Mouse (Mus musculus) forebrain, embryonic 13.5 days (tissue): Measurements from ENCODE around the gene Focad. TPM values are rescaled to one million over a fixed set of nuclear protein-coding genes. Genes with fewer than 3 reads are reported as not detected.

Experiments used
- ATAC-seq: fragments of 200-750 bp; cut with Nextera tagmentation; 2 replicates; pipeline ENCODE4 v1.8.0; 2017
- H3K27ac ChIP-seq: fragments of 300-500 bp; sonication (generic); 2 replicates; pipeline ENCODE4 v1.5.1; 2015; ENCODE audit warnings: inconsistent platforms, mild to moderate bottlenecking, moderate library complexity
- H3K27me3 ChIP-seq: fragments of 300-500 bp; sonication (generic); 2 replicates; pipeline ENCODE4 v1.6.1; 2015; ENCODE audit warnings: mild to moderate bottlenecking, inconsistent platforms
- H3K36me3 ChIP-seq: fragments of 300-500 bp; sonication (generic); 2 replicates; pipeline ENCODE4 v1.6.1; 2015; ENCODE audit warnings: mild to moderate bottlenecking, inconsistent platforms; ENCODE audit not compliant: poor library complexity, severe bottlenecking
- H3K4me1 ChIP-seq: fragments of 300-500 bp; sonication (generic); 2 replicates; pipeline ENCODE4 v1.6.1; 2015; ENCODE audit warnings: inconsistent platforms
- H3K4me2 ChIP-seq: fragments of 300-500 bp; sonication (generic); 2 replicates; pipeline ENCODE4 v1.6.1; 2015; ENCODE audit warnings: inconsistent platforms, mild to moderate bottlenecking, moderate library complexity
- H3K4me3 ChIP-seq: fragments of 300-500 bp; sonication (generic); 2 replicates; pipeline ENCODE4 v1.5.1; 2015; ENCODE audit warnings: mild to moderate bottlenecking, inconsistent platforms
- H3K9ac ChIP-seq: fragments of 300-500 bp; sonication (generic); 2 replicates; pipeline ENCODE4 v1.6.1; 2015; ENCODE audit warnings: mild to moderate bottlenecking, inconsistent platforms
- H3K9me3 ChIP-seq: fragments of 300-500 bp; sonication (generic); replicated peaks from 2 replicates; pipeline ENCODE4 v1.6.1; 2016; ENCODE audit warnings: inconsistent platforms
- WGBS: fragments of 180-500 bp; shearing (Covaris S2); methylation state at CpG from one replicate; pipeline ENCODE4 v1.1.7; 2015; 5-methylcytosine and 5-hydroxymethylcytosine counted together
- polyA plus RNA-seq: library from polyadenylated mRNA; unstranded; fragments of >200 nt; fragmentation: Nextera tagmentation; extraction: Ambion mirVana; gene quantifications from 2 replicates; pipeline ENCODE4 v1.2.1, GENCODE M21; 2015

Focad gene
- polyA plus RNA-seq, 1 experiment from 2014 or later, result 10.3 TPM

DNA sequence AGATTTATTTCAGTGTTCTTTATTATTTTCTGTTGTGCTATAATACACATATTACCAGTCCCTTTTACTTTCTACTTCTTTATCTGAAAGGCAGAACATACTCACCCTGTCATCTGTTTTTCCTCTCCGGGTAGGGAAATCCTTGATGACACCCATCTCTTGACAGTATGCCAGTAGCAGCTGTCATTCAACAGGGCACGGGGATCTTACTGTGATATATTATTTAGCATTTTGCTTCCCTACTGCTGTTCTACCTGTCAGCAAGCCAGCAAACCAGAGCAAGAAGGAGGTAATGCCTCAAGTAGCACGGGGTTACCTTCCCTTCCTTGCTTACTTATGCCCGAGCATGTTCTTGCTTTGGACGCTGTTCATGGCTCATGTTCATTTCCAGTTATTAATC, 99.8 kb downstream of the Focad start:
- no peak overlapping the region for H3K4me3 ChIP-seq
- no peaks in the 10 kb centered on the region for H3K36me3 ChIP-seq
- no peak overlapping the region for H3K9ac ChIP-seq
- H3K4me1 ChIP-seq, result no peaks in the 10 kb centered on the region; the same call in 1 of the 2 replicates
- WGBS, result 78% methylated on average over 5 of the region's 5 CpGs
- no peak for ATAC-seq
- no peaks in the 10 kb centered on the region for H3K9me3 ChIP-seq
- H3K27ac ChIP-seq, result peak overlapping the region; percentile 35; the same call in 1 of the 2 replicates
- H3K27me3 ChIP-seq, result no peaks in the 10 kb centered on the region
- no peak overlapping the region for H3K4me2 ChIP-seq

GRCm38 (mm10) chr4:88195898-88196495, 101.6 kb downstream of the Focad start:
- Histone ChIP-seq H3K9ac (no peak overlapping the region), H3K27me3 (no peaks in the 10 kb centered on the region), H3K9me3 (no peaks in the 10 kb centered on the region), H3K27ac (peak overlapping the region; percentile 65), H3K4me1 (no peaks in the 10 kb centered on the region; the same call in 1 of the 2 replicates), H3K36me3 (no peaks in the 10 kb centered on the region), H3K4me3 (no peak overlapping the region), H3K4me2 (no peak overlapping the region)
- WGBS, result 63% methylated on average over 4 of the region's 4 CpGs
- ATAC-seq, result peak; percentile 94

GRCm38 (mm10) chr4:88196500-88196912, 102.1 kb downstream of the Focad start:
- Histone ChIP-seq H3K9ac (no peak overlapping the region), H3K36me3 (no peaks in the 10 kb centered on the region), H3K27me3 (no peaks in the 10 kb centered on the region), H3K27ac (peak overlapping the region; percentile 67), H3K9me3 (no peaks in the 10 kb centered on the region), H3K4me3 (no peak overlapping the region), H3K4me1 (no peaks in the 10 kb centered on the region; the same call in 1 of the 2 replicates), H3K4me2 (no peak overlapping the region)
- peak; percentile 64; the same call in 1 of the 2 replicates for ATAC-seq
- 67% methylated on average over 4 of the region's 4 CpGs for WGBS

GRCm38 (mm10) chr4:88197244-88197643, 102.8 kb downstream of the Focad start:
- Histone ChIP-seq H3K27ac (no peak overlapping the region), H3K4me2 (no peak overlapping the region), H3K9ac (no peak overlapping the region), H3K27me3 (no peaks in the 10 kb centered on the region), H3K9me3 (no peaks in the 10 kb centered on the region), H3K4me1 (no peaks in the 10 kb centered on the region; the same call in 1 of the 2 replicates), H3K4me3 (no peak overlapping the region), H3K36me3 (no peaks in the 10 kb centered on the region)
- ATAC-seq, result no peak
- 91% methylated on average over 5 of the region's 5 CpGs for WGBS

- Histone ChIP-seq H3K27ac (no peak overlapping the region), H3K27me3 (no peaks in the 10 kb centered on the region), H3K4me2 (no peak overlapping the region), H3K4me3 (no peak overlapping the region), H3K9me3 (no peaks in the 10 kb centered on the region), H3K4me1 (no peaks in the 10 kb centered on the region; the same call in 1 of the 2 replicates), H3K9ac (no peak overlapping the region), H3K36me3 (no peaks in the 10 kb centered on the region)
- WGBS, result 72% methylated on average over 1 of the region's 1 CpGs
- ATAC-seq, result no peak
Observed at GRCm38 (mm10) chr4:88199186-88199585, 104.8 kb downstream of the Focad start.

DNA sequence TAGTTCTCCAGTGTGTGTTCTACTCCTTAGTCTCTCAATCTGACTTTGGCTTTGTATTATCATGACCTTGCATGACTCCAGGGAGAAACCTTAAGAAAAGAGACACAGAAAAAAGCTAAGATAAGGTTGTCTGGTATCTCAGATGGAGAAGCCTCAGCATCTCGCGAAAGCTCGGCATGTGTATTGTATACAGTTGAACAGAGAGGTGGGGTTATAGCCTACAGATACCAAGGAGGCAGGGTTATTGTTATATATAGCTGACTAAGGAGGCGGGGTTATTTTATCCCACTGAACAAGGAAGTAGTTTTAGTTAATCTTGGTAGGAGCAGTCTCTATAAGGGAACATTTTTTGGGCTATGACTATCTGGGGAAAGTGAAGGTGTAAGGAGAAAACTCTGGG, 106.6 kb downstream of the Focad start:
- H3K4me3 ChIP-seq, result no peak overlapping the region
- no peaks in the 10 kb centered on the region for H3K9me3 ChIP-seq
- no peak overlapping the region for H3K9ac ChIP-seq
- no peaks in the 10 kb centered on the region for H3K27me3 ChIP-seq
- H3K36me3 ChIP-seq, result no peaks in the 10 kb centered on the region
- H3K4me2 ChIP-seq, result no peak overlapping the region
- ATAC-seq, result no peak
- no peak overlapping the region for H3K27ac ChIP-seq
- no peaks in the 10 kb centered on the region for H3K4me1 ChIP-seq
- WGBS, result 98% methylated on average over 4 of the region's 4 CpGs

GRCm38 (mm10) chr4:88208676-88209075, 114.2 kb downstream of the Focad start:
- H3K9ac ChIP-seq, result no peak overlapping the region
- no peak overlapping the region for H3K4me3 ChIP-seq
- no peaks in the 10 kb centered on the region for H3K27me3 ChIP-seq
- ATAC-seq, result no peak
- peaks cover 34% of the 10 kb centered on the region for H3K4me1 ChIP-seq
- WGBS, result 92% methylated on average over 6 of the region's 6 CpGs
- no peaks in the 10 kb centered on the region for H3K9me3 ChIP-seq
- no peak overlapping the region for H3K4me2 ChIP-seq
- no peaks in the 10 kb centered on the region for H3K36me3 ChIP-seq
- H3K27ac ChIP-seq, result peak overlapping the region; percentile 82

DNA sequence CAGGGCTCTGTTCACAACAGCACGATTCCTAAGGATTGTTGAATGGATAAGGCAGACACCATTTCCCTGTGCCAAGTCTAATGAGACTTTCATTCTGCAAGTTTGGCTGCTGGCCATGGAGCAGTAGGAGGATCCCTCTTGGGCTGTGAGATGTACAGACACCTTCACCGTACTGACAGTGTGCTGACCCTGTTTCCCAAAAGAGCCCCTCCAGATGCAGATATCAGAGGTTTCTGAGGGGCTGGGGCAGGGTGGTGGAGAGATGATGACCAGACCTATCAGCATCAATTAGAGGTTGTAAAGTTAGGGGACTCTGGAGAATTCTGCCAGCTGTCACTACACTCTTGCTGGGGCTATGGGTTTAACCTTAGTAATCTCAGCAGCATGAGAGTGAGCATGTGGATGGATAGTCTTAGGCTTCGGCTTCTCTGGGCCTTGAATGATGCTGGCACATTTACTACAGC, 115.0 kb downstream of the Focad start:
- Histone ChIP-seq H3K27ac (peak overlapping the region; percentile 82), H3K4me2 (no peak overlapping the region), H3K4me3 (no peak overlapping the region), H3K27me3 (no peaks in the 10 kb centered on the region), H3K9me3 (no peaks in the 10 kb centered on the region), H3K9ac (no peak overlapping the region), H3K4me1 (peaks cover 34% of the 10 kb centered on the region), H3K36me3 (no peaks in the 10 kb centered on the region)
- 49% methylated on average over 3 of the region's 3 CpGs for whole genome bisulfite sequencing
- ATAC-seq, result peak; percentile 81

DNA sequence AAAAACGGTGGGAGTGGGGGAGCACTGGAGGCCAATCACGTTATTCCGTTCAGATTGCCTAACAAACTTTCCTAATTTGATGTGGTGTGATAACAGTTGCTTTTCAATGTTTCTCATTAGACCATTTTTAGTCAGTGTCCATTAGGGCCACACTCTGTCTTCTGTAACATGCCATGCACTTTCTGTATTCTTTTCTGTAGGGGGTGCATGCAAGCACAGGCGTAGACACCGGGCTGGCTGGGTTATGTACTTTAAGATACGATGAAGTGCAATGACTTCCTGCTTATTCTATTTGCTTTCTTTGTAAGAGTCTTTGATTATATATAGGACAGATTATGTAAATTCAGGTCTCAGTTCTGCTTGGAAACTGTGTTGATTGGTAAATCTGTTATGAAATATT, 116.2 kb downstream of the Focad start:
- H3K36me3 ChIP-seq, result no peaks in the 10 kb centered on the region
- peak overlapping the region; percentile 82 for H3K27ac ChIP-seq
- peaks cover 34% of the 10 kb centered on the region for H3K4me1 ChIP-seq
- WGBS, result 54% methylated on average over 6 of the region's 6 CpGs
- no peaks in the 10 kb centered on the region for H3K27me3 ChIP-seq
- H3K9ac ChIP-seq, result no peak overlapping the region
- H3K4me3 ChIP-seq, result no peak overlapping the region
- peak overlapping the region; percentile 12; the same call in 1 of the 2 replicates for H3K4me2 ChIP-seq
- peak; percentile 41; the same call in 1 of the 2 replicates for ATAC-seq
- no peaks in the 10 kb centered on the region for H3K9me3 ChIP-seq

GRCm38 (mm10) chr4:88211200-88211885, 116.9 kb downstream of the Focad start:
- Histone ChIP-seq H3K27me3 (no peaks in the 10 kb centered on the region), H3K9ac (no peak overlapping the region), H3K4me3 (no peak overlapping the region), H3K27ac (peak overlapping the region; percentile 33; the same call in 1 of the 2 replicates), H3K36me3 (no peaks in the 10 kb centered on the region), H3K9me3 (no peaks in the 10 kb centered on the region), H3K4me1 (peaks cover 34% of the 10 kb centered on the region), H3K4me2 (0 out of 2 replicates have a peak overlapping the region, but pooled peaks have one; percentile 1)
- ATAC-seq, result peak; percentile 83
- WGBS, result 31% methylated on average over 2 of the region's 2 CpGs

GRCm38 (mm10) chr4:88213895-88214294, 119.5 kb downstream of the Focad start:
- Histone ChIP-seq H3K4me1 (peaks cover 27% of the 10 kb centered on the region), H3K27me3 (no peaks in the 10 kb centered on the region), H3K27ac (no peak overlapping the region), H3K9me3 (no peaks in the 10 kb centered on the region), H3K9ac (no peak overlapping the region), H3K4me2 (no peak overlapping the region), H3K4me3 (no peak overlapping the region), H3K36me3 (no peaks in the 10 kb centered on the region)
- ATAC-seq, result no peak
- WGBS, result 97% methylated on average over 3 of the region's 3 CpGs

DNA sequence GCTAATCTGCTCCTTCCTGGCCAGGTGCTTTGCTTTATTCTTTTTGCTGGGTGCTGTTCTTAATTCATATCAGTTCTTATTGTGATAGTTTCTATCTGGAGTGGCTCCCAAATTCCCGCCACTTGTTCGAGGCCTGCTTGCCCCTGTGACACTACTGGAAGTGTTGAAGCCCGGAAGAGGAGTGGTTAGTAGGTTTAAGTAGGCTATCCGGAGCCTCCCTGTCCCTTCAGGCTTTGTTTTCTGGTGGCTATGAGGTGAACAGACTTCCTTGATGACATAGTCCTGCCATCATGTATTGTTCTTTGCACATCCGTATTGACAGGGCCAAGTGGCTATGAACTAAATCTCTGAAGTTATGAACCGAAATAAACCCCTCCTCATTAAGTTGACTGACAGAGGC, 123.9 kb downstream of the Focad start:
- H3K4me3 ChIP-seq, result no peak overlapping the region
- WGBS, result 73% methylated on average over 6 of the region's 6 CpGs
- no peak overlapping the region for H3K9ac ChIP-seq
- no peaks in the 10 kb centered on the region for H3K9me3 ChIP-seq
- no peak overlapping the region for H3K27ac ChIP-seq
- no peaks in the 10 kb centered on the region for H3K27me3 ChIP-seq
- H3K4me2 ChIP-seq, result no peak overlapping the region
- no peak for ATAC-seq
- no peaks in the 10 kb centered on the region for H3K4me1 ChIP-seq
- no peaks in the 10 kb centered on the region for H3K36me3 ChIP-seq
